Comparison of ENCODE assay signal across 17 mouse cellular contexts in the genomic region with DNA sequence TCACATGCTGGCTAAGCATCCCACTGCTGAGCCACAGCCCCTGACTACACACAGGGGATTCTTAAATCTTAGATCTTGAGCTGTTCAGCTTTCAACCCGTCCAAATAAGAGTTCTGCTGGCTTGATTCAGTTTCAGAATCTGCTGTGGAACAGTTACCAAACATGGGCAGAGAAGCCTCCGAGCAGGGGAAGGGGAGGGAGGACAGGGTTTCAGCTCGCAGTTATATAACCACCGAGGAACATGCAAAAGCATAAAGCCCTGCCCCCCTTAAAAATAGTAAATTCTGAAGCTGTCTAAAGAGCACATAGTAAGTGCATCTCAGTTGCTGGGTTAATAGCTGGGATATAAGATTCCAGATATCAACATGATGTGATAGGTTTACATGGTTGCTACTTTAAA. TPM values are rescaled to one million over a fixed set of nuclear protein-coding genes. Genes with fewer than 3 reads are reported as not detected.
DNase-seq lines count a peak whose midpoint lies in the region; ATAC-seq and TF ChIP-seq lines count a peak whose summit lies in the region.
"Had no signal": no experiment of that assay in that cellular context is flagged by ENCODE, and none has a peak within 500 bp of the region (broad histone marks: within the 10 kb centered on the region; RNA-seq: fewer than 3 reads in every experiment).

No protein-coding gene starts in this region.

- no peak for TF ChIP-seq CTCF in kidney, postnatal 0 days (IDR thresholded peaks at IDR 0.05; ENCODE audit: low read depth)

- H3K4me3 ChIP-seq in kidney, postnatal 0 days (replicated peaks; ENCODE audit: low read depth, low read length) = no peak overlapping the region
- H3K4me3 ChIP-seq in kidney, embryonic 15.5 days (replicated peaks) = no peak overlapping the region
- H3K4me3 ChIP-seq: embryonic facial prominence, embryonic 10.5 days; erythroblast, embryonic 14.5 days; heart, embryonic 10.5 days had no signal

- ATAC-seq in kidney, postnatal 0 days (replicated peaks; ENCODE audit: low FRiP score, low read depth) = no peak
- ATAC-seq in kidney, embryonic 15.5 days (replicated peaks; ENCODE audit: low FRiP score) = no peak
- ATAC-seq: forebrain, postnatal 0 days had no signal

- no peaks in the 10 kb centered on the region for H3K4me1 ChIP-seq in kidney, postnatal 0 days (replicated peaks; ENCODE audit: insufficient read depth, low read length)
- H3K4me1 ChIP-seq in kidney, embryonic 15.5 days = no peaks in the 10 kb centered on the region
- H3K4me1 ChIP-seq: embryonic facial prominence, embryonic 10.5 days; heart, embryonic 10.5 days had no signal

- H3K27me3 ChIP-seq in kidney, postnatal 0 days (ENCODE audit: insufficient read depth, low read length) = no peaks in the 10 kb centered on the region
- no peaks in the 10 kb centered on the region for H3K27me3 ChIP-seq in kidney, embryonic 15.5 days
- H3K27me3 ChIP-seq in splenic B cell, adult 2 months (ENCODE audit: control insufficient read depth, insufficient read depth, low read length, poor library complexity, severe bottlenecking) = no peaks in the 10 kb centered on the region

- 36% methylated on average over 4 of the region's 4 CpGs for WGBS in kidney, postnatal 0 days
- WGBS in kidney, embryonic 15.5 days = 43% methylated on average over 4 of the region's 4 CpGs

- DNase-seq in kidney, postnatal 0 days (ENCODE audit: low spot score) = peak; percentile 8
- peak; percentile 47 for DNase-seq in CD4-positive helper T cell, adult 2 months (ENCODE audit: low read depth, low spot score)
- peak; percentile 17 for DNase-seq in brain, adult 2 months (ENCODE audit: low read depth, low spot score)
- peak; percentile 59 for DNase-seq in splenic B cell, adult 2 months (ENCODE audit: low read depth, low spot score)
- DNase-seq in ovary, postnatal 10 days (ENCODE audit: low spot score) = no peak
- DNase-seq in cerebellum, adult 18-20 months = no peak
- DNase-seq: cerebellum, postnatal 25 days; forebrain, postnatal 0 days; gastrocnemius, postnatal 10 days; midbrain, embryonic 14.5 days; right cerebral cortex, postnatal 14 days; thymus, postnatal 36 days had no signal

- no peak overlapping the region for H3K4me2 ChIP-seq in kidney, postnatal 0 days (ENCODE audit: low read length)
- H3K4me2 ChIP-seq in kidney, embryonic 15.5 days = no peak overlapping the region
- H3K4me2 ChIP-seq: liver, embryonic 11.5 days had no signal

- no peak overlapping the region for H3K9ac ChIP-seq in kidney, postnatal 0 days (ENCODE audit: low read depth, low read length)
- no peak overlapping the region for H3K9ac ChIP-seq in kidney, embryonic 15.5 days
- H3K9ac ChIP-seq: forebrain, postnatal 0 days had no signal

- H3K36me3 ChIP-seq in kidney, postnatal 0 days (ENCODE audit: insufficient read depth, low read length) = no peaks in the 10 kb centered on the region
- no peaks in the 10 kb centered on the region for H3K36me3 ChIP-seq in kidney, embryonic 15.5 days
- no peaks in the 10 kb centered on the region for H3K36me3 ChIP-seq in splenic B cell, adult 2 months (ENCODE audit: control insufficient read depth, insufficient read depth, low read length, poor library complexity, severe bottlenecking)
- H3K36me3 ChIP-seq: embryonic facial prominence, embryonic 10.5 days; heart, embryonic 10.5 days had no signal

- H3K27ac ChIP-seq in kidney, postnatal 0 days = no peak overlapping the region
- no peak overlapping the region for H3K27ac ChIP-seq in kidney, embryonic 15.5 days
- H3K27ac ChIP-seq: embryonic facial prominence, embryonic 10.5 days; heart, embryonic 10.5 days had no signal

- H3K9me3 ChIP-seq in kidney, postnatal 0 days (replicated peaks; ENCODE audit: low read length) = no peaks in the 10 kb centered on the region
- H3K9me3 ChIP-seq in kidney, embryonic 15.5 days (replicated peaks) = no peaks in the 10 kb centered on the region
- H3K9me3 ChIP-seq: embryonic facial prominence, embryonic 10.5 days; heart, embryonic 10.5 days had no signal

RNA-seq across cellular contexts. Expression of gene Tmem131l, which starts 35.5 kb away (rescaled TPM):
- polyA plus RNA-seq in kidney, postnatal 0 days (2015; fragmentation: Nextera tagmentation; extraction: Ambion mirVana) = 21.6 and 22.4 TPM in 2 replicates
- 35.2 and 37.5 TPM in 2 replicates for polyA plus RNA-seq in kidney, embryonic 15.5 days (2015; fragmentation: Nextera tagmentation; extraction: Ambion mirVana)

Comparison
In these comparisons a context has a peak if more than half of its experiments do, and no peak if none do; other contexts are left out.
1. DNase-seq: peak in kidney, postnatal 0 days (single experiment), CD4-positive helper T cell, adult 2 months (single experiment), brain, adult 2 months (single experiment) and splenic B cell, adult 2 months (single experiment); none in ovary, postnatal 10 days (single experiment) and cerebellum, adult 18-20 months (0 of 2).